Mouse (Mus musculus): ENCODE measurements at regions not wholly inside any gene's neighbourhood (a gene's known extent, or its start where the extent isn't known, plus 50 kb on each side); places are given as distances from the start of the nearest gene placed in this dataset.

DNA sequence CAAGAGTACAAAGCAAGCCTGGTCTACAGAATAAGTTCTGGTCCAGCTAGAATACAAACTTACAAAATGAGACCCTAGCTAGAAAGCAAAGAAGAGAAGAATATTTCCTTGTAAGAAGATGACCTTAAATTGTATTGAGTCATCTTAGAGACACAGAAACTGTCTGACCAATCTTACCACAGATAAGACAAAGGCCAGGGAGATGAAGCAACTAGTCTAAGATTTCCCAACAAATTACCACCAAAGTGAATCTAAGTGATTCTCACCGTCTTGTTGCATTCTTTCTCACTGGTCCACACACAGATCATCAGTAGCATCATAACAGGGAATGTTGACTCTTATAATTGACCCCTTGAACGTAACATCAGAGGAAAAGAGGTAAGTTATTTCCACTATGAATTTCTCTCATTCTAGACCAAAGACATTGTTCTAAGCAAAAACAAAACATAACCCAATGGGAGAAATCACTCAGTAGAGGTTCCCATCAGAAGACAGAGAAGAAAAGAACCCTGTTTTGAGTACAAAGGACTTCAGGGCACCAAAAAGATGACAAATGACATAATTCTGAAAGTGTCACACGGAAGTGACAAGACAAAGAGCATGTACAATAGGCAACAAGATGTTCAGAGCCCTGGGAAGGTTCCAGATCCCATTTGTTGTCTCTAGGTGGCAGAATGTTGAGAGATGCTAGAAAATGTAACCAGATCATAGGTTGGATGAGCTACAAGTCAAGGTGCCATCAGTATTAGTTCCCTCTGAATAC is 107.0 kb upstream of the Cpeb2 start:
- Histone ChIP-seq H3K4me1 (no peaks in the 10 kb centered on the region), H3K27me3 (replicated peaks) (no peaks in the 10 kb centered on the region), H3K9me3 (replicated peaks) (no peaks in the 10 kb centered on the region), H3K4me3 (no peak overlapping the region), H3K27ac (no peak overlapping the region), H3K36me3 (no peaks in the 10 kb centered on the region), H3K4me2 (no peak overlapping the region), H3K9ac (no peak overlapping the region)
- no peak for ATAC-seq
- 59% methylated on average over 3 of the region's 3 CpGs for WGBS (ENCODE audit: insufficient replicate concordance)

DNA sequence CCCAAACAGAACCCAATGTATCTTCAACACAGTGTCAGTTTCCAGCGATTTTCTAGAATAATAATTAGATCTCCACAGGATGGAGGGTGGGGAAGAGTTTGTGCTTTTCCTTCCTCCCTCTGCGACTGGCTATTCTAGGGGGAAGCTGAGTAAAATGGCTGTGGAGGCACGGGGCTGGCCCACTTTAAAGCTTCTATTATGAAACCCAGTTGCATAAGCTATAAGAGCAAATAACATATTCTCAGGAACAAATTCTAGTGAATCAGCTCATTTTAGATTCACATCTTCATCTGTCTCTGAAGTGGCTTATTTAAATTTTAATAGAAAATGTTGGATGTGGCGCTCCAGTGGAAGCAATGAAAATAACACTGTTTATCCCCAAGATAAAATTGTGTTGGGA is 102.6 kb upstream of the Cpeb2 start:
- H3K4me1 ChIP-seq: no peaks in the 10 kb centered on the region
- 56% methylated on average over 4 of the region's 4 CpGs for WGBS (ENCODE audit: insufficient replicate concordance)
- H3K27me3 ChIP-seq (replicated peaks): no peaks in the 10 kb centered on the region
- H3K9me3 ChIP-seq (replicated peaks): no peaks in the 10 kb centered on the region
- H3K9ac ChIP-seq: no peak overlapping the region
- no peak overlapping the region for H3K4me2 ChIP-seq
- no peak for ATAC-seq
- no peak overlapping the region for H3K4me3 ChIP-seq
- H3K27ac ChIP-seq: no peak overlapping the region
- H3K36me3 ChIP-seq: no peaks in the 10 kb centered on the region

DNA sequence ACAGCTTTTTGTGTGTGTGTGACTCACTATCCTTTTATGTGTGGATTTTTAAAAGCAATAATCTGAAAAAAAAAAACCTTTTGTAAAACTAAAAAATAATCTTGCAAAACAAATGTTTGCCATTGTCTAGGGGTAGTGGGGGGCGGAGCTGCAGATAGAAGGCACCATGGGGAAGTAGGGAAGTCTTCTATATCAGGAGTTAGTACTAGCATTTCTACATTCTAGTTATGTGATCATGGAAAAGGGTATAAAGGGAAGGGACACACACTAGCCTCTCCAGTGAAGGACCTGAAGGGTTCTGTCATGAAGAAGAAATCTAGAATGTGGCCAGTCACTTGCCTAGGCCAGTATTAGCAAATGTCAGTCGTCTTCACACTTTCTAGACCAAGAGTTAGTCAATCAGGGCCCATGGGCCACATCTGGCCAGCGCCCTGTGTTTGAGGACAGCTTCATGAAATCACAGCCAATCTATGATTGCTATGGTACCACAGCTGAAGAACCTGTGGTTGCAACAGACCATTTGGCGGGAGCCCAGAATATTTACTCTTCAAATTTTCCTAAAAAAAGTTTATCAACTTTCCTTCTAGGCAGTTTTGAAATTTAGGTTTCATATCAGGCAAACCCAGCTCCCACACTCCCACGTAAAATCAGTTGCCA is 101.9 kb upstream of the Cpeb2 start:
- 66% methylated on average over 5 of the region's 5 CpGs for WGBS (ENCODE audit: insufficient replicate concordance)
- ATAC-seq: no peak
- H3K27ac ChIP-seq: no peak overlapping the region

DNA sequence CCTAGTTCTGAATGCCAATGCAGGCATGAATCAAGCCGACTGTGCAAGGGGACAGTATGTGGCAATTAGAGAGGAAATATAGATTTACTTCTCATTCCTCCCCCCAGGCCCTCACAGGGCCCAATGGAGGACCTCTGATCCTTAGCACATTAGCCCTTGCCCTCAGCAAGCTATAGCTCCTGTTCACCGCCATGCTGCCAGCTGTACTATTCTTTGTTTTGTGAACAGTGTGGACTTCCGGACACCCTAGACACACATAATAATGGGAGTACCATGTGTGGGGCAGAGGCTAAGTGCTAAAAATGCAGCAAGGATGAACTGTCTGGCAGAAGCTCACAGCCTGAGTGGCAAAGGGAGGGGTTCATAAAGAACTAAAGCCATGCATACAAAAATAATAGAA is 99.3 kb upstream of the Cpeb2 start:
- no peak for ATAC-seq

More for the DNA sequence above, 101.9 kb upstream of the Cpeb2 start:
- Histone ChIP-seq H3K27me3 (replicated peaks) (no peaks in the 10 kb centered on the region), H3K4me3 (no peak overlapping the region), H3K4me2 (no peak overlapping the region), H3K36me3 (no peaks in the 10 kb centered on the region), H3K9me3 (replicated peaks) (no peaks in the 10 kb centered on the region), H3K4me1 (no peaks in the 10 kb centered on the region), H3K9ac (no peak overlapping the region)

DNA sequence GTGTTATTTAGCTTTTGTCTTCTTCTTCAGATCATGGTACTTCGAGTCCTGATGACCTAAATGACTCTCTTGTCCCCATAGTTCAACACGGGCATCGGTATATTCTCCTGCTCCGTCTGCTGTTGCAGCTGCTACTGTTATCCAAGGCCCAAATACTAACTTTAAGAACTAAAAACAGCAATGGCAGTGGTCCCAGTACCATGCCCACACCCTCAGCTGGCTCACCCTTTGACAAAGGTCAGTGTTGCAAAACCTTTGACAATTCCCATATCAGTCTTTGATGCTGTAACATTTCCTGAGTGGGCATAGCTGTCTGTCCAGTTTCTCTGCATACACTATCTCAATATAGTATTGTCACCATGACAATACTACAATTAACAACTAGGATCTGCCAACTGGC is 96.8 kb upstream of the Cpeb2 start:
- H3K4me3 ChIP-seq: no peak overlapping the region
- no peaks in the 10 kb centered on the region for H3K9me3 ChIP-seq (replicated peaks)
- no peak overlapping the region for H3K4me2 ChIP-seq
- no peaks in the 10 kb centered on the region for H3K27me3 ChIP-seq (replicated peaks)
- H3K36me3 ChIP-seq: no peaks in the 10 kb centered on the region
- no peak overlapping the region for H3K27ac ChIP-seq
- no peaks in the 10 kb centered on the region for H3K4me1 ChIP-seq
- no peak overlapping the region for H3K9ac ChIP-seq
- no peak for ATAC-seq
- WGBS (ENCODE audit: insufficient replicate concordance): 66% methylated on average over 4 of the region's 4 CpGs

More for the DNA sequence above, 99.3 kb upstream of the Cpeb2 start:
- no peaks in the 10 kb centered on the region for H3K4me1 ChIP-seq
- H3K9me3 ChIP-seq (replicated peaks): no peaks in the 10 kb centered on the region
- no peak overlapping the region for H3K27ac ChIP-seq
- WGBS (ENCODE audit: insufficient replicate concordance): 71% methylated on average over 3 of the region's 3 CpGs
- H3K9ac ChIP-seq: no peak overlapping the region
- H3K4me3 ChIP-seq: no peak overlapping the region
- no peak overlapping the region for H3K4me2 ChIP-seq
- H3K36me3 ChIP-seq: no peaks in the 10 kb centered on the region
- no peaks in the 10 kb centered on the region for H3K27me3 ChIP-seq (replicated peaks)

DNA sequence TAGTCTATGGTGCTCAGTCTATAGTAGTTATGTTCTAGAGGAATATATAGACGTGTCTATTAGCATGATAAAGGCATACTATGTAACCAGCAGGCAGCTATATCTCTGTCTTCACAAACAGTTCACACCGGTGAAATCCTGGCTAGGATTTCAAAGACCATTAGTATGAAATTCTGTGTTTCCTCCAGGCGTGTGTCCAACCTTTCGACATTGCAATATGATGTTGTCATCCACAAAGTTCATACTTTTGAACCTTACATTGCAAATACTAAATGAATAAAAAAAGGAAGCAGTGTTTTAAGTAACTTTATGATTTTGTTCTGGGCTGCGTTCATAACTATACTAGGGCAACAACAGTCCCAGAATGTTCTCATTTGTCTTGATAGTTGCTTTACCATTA is 95.2 kb upstream of the Cpeb2 start:
- Histone ChIP-seq H3K27me3 (replicated peaks) (no peaks in the 10 kb centered on the region), H3K4me2 (no peak overlapping the region), H3K9me3 (replicated peaks) (no peaks in the 10 kb centered on the region), H3K4me3 (no peak overlapping the region), H3K4me1 (no peaks in the 10 kb centered on the region), H3K27ac (no peak overlapping the region), H3K9ac (no peak overlapping the region), H3K36me3 (no peaks in the 10 kb centered on the region)
- ATAC-seq: no peak
- WGBS (ENCODE audit: insufficient replicate concordance): 62% methylated on average over 5 of the region's 5 CpGs

DNA sequence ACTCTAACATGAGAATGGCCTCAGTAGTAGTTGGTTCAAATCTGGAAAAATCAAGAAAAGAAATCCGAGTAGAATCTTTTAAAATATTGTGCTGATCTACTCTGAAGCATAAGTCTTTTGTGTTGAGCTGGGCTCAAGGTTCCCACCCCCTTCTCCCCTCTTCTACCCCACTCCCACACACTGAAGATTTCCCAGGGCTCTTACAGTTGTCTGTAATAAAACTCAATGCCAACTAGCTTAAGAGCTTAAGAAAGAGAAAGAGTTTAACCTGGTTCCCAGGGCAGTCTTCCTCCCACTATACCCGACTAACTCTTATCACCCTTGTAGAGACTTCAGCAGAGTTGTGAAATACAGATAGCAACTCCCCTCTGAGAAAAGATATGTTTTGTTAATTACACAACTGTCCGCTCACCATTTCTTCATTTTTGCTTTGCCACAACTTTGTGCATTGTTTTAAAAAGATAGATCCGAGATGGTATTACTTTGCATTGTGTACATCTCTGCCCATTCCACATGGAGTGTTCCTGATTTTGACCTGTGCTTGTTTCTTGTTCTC is 94.0 kb upstream of the Cpeb2 start:
- Histone ChIP-seq H3K27ac (no peak overlapping the region), H3K36me3 (no peaks in the 10 kb centered on the region), H3K9ac (no peak overlapping the region), H3K4me2 (no peak overlapping the region), H3K9me3 (replicated peaks) (no peaks in the 10 kb centered on the region), H3K4me3 (no peak overlapping the region), H3K4me1 (no peaks in the 10 kb centered on the region), H3K27me3 (replicated peaks) (no peaks in the 10 kb centered on the region)
- no peak for ATAC-seq
- WGBS (ENCODE audit: insufficient replicate concordance): 58% methylated on average over 4 of the region's 4 CpGs

DNA sequence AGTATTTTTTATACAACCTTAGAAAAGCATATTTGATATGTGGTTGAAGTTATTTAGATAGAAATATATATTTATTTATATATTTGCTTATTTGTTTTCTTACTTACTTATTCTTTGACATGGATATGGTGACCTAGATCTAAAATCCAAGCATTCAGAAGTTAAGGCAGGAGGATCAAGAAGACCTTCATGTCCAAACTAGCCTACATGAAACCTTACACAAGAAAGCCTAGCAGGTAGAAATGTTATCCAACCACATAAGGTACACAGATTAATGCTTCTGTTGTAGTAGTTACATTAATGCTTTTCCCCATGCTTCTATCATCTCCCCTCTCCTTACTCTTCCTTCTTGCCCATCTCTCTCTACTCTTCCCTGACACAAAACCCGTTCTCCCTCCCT is 93.2 kb upstream of the Cpeb2 start:
- no peak overlapping the region for H3K4me3 ChIP-seq
- H3K27me3 ChIP-seq (replicated peaks): no peaks in the 10 kb centered on the region
- no peaks in the 10 kb centered on the region for H3K36me3 ChIP-seq
- H3K4me1 ChIP-seq: no peaks in the 10 kb centered on the region
- H3K9me3 ChIP-seq (replicated peaks): no peaks in the 10 kb centered on the region
- H3K9ac ChIP-seq: no peak overlapping the region
- H3K4me2 ChIP-seq: no peak overlapping the region
- no peak for ATAC-seq
- 55% methylated on average over 1 of the region's 1 CpGs for WGBS (ENCODE audit: insufficient replicate concordance)
- H3K27ac ChIP-seq: no peak overlapping the region

DNA sequence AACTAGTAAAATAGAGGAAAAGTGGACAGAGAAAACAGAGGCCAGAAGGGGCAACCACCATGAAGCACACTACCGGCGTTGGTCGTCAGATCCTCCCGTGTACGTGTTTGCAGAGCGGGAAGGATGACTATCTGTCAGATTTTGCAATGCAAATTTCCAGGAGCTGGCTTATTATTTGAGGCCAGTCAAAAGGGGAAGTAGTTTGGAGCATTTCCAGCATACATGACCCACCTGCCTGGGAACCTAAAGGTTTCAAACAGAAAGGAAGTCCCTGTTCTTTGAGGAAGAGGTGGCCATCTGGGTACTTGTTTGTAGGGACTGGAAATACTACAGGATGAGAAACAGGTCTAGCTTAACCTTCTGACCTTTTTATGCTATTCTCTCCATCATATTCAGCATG is 87.0 kb upstream of the Cpeb2 start:
- no peak for ATAC-seq
- H3K9ac ChIP-seq: no peak overlapping the region
- H3K4me3 ChIP-seq: no peak overlapping the region
- H3K27me3 ChIP-seq (replicated peaks): no peaks in the 10 kb centered on the region
- H3K4me1 ChIP-seq: no peaks in the 10 kb centered on the region
- WGBS (ENCODE audit: insufficient replicate concordance): 75% methylated on average over 6 of the region's 6 CpGs
- H3K4me2 ChIP-seq: no peak overlapping the region
- no peak overlapping the region for H3K27ac ChIP-seq
- H3K9me3 ChIP-seq (replicated peaks): no peaks in the 10 kb centered on the region
- no peaks in the 10 kb centered on the region for H3K36me3 ChIP-seq

DNA sequence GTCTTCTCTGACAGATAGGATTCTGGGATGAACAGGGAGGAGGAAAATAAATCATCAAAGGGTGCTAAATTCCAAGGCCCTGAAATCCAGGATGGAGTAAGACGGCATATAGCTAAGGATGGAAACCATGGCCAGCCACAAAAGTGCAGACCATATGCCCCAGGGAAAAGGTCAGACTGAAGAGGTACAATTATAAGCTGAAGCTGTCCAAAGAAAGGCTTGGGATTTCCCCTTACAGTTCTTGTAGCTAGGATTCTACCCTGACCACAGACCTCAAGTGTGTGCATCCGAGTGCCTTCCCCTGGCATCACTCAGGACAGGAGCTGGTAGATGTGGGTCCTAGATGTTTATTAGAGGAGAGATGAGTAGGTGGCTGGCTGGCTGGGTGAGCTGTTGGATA is 86.0 kb upstream of the Cpeb2 start:
- ATAC-seq: no peak
- H3K9ac ChIP-seq: no peak overlapping the region
- no peaks in the 10 kb centered on the region for H3K27me3 ChIP-seq (replicated peaks)
- H3K36me3 ChIP-seq: no peaks in the 10 kb centered on the region
- no peaks in the 10 kb centered on the region for H3K4me1 ChIP-seq
- H3K4me3 ChIP-seq: no peak overlapping the region
- H3K27ac ChIP-seq: no peak overlapping the region
- 80% methylated on average over 2 of the region's 2 CpGs for WGBS (ENCODE audit: insufficient replicate concordance)
- no peak overlapping the region for H3K4me2 ChIP-seq
- H3K9me3 ChIP-seq (replicated peaks): no peaks in the 10 kb centered on the region

DNA sequence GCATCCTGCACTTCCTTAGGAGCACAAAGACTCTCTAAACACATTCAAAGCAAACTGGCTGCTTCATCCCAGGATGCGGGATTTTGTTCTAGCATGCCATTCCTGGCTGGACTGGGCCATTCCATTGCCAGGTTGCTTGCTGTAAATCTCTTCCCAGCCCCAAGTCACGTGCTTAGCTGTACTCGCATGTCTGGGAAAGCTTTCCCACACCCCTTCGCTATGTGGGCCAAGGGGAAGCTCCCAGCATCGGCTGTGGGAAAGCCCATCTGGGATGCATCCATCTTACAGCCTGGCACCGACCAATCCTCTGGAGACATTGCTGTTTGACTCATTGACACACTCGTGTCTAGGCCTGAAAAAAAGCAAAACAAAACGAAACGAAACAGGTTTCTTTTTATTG is 84.5 kb upstream of the Cpeb2 start:
- no peaks in the 10 kb centered on the region for H3K36me3 ChIP-seq
- no peak overlapping the region for H3K27ac ChIP-seq
- no peaks in the 10 kb centered on the region for H3K9me3 ChIP-seq (replicated peaks)
- H3K4me3 ChIP-seq: no peak overlapping the region
- WGBS (ENCODE audit: insufficient replicate concordance): 69% methylated on average over 9 of the region's 9 CpGs
- H3K4me2 ChIP-seq: no peak overlapping the region
- no peaks in the 10 kb centered on the region for H3K27me3 ChIP-seq (replicated peaks)
- no peaks in the 10 kb centered on the region for H3K4me1 ChIP-seq
- no peak overlapping the region for H3K9ac ChIP-seq
- ATAC-seq: no peak

DNA sequence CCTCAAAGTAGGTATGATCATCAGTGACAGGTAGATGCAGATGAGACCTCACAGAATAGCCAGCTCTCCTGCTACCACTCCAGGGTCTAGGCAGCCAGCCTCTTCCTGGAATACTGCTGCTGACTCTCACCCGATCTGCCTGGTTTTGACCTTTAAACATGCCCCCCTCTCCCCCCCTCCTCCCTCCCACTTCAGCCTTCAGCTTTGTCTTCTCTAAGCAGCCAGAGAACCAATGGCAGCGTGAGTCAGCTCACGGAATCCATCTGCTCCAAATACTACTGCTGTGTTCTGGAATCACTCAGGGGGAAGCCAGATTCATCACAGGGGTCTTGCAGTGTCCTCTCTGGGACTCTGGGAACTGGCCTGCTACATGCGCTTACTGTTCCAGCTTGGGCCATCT is 83.4 kb upstream of the Cpeb2 start:
- Histone ChIP-seq H3K9ac (no peak overlapping the region), H3K27me3 (replicated peaks) (no peaks in the 10 kb centered on the region), H3K4me3 (no peak overlapping the region), H3K27ac (no peak overlapping the region), H3K36me3 (no peaks in the 10 kb centered on the region), H3K4me2 (no peak overlapping the region), H3K9me3 (replicated peaks) (no peaks in the 10 kb centered on the region), H3K4me1 (no peaks in the 10 kb centered on the region)
- 41% methylated on average over 4 of the region's 4 CpGs for WGBS (ENCODE audit: insufficient replicate concordance)
- ATAC-seq: no peak

All from liver, embryonic 12.5 days (tissue).